Mouse (Mus musculus): ENCODE data around the gene Gm10065.
"Not testable (repeated sequence)": the region's sequence is repeated elsewhere in the genome, so short reads cannot be mapped to it uniquely, and the experiment has no call there.

Gm10065 gene

GRCm38 (mm10) chr13:21478759-21479670 lies at the start of gene Gm10065, which contains the start of gene Zkscan4:
Gene Gm10065, minus strand, starts transcription at chr13:21479441.
Gene Zkscan4, plus strand, starts transcription at chr13:21478907.
- DNase-seq (ENCODE audit: low read depth, low spot score): peak; percentile 38

- peak; percentile 71 for DNase-seq (ENCODE audit: low read depth, low spot score)
Measured at GRCm38 (mm10) chr13:21506221-21506649, 27.0 kb upstream of the Gm10065 start.

DNA sequence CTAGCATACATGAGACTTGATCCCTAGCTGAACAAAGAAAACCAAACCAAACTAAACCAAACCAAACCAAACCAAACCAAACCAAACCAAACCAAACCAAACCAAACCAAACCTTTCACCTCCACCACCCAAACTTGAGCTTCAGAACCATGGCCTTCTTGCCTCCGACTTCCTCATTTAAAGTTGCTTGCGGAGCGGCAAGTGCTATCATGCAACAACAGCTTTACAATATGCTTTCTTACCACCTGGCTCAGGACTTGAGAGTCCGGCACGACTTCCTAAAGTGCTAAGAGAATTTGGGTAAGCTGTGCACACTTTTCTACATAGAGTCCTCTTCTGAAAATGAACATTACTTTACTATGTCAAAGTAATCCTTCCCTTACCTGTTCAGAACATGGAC lies 23.1 kb upstream of the Gm10065 start:
- no peak for DNase-seq (ENCODE audit: low read depth, low spot score)

DNA sequence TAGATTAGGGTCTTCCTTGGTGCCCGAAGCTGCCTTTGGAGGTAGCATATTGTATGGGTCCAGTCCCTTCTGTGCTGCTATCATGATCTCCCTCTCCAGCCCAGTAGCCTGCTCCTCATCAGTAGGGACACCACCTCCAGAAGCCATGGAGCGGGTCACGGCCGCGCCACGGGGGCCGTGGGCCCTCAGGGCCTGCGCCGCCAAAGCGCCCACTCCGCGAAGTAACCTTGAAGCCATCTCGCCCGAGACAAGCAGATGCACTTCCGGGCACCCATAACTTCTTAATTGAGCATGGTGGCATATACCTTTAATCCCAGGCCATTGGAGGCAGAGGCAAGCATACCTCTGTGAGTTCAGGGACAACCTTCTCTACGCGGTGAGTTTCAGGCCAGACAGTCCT lies 21.9 kb upstream of the Gm10065 start, which contains the start of gene Gm11273:
Gene Gm11273 (minus strand): TSS at position 237 of the 400 bp plus-strand sequence.
- not testable (repeated sequence) for DNase-seq (ENCODE audit: low read depth, low spot score)

- no peak for DNase-seq (ENCODE audit: low read depth, low spot score)
Measured at GRCm38 (mm10) chr13:21495080-21495479, 15.8 kb upstream of the Gm10065 start, which contains the start of gene AK157302. Gene AK157302, plus strand, starts transcription at chr13:21495223.

GRCm38 (mm10) chr13:21492847-21493246 lies 13.6 kb upstream of the Gm10065 start:
- DNase-seq (ENCODE audit: low read depth, low spot score): no peak

GRCm38 (mm10) chr13:21486881-21487280 lies 7.6 kb upstream of the Gm10065 start:
- no peak for DNase-seq (ENCODE audit: low read depth, low spot score)

DNA sequence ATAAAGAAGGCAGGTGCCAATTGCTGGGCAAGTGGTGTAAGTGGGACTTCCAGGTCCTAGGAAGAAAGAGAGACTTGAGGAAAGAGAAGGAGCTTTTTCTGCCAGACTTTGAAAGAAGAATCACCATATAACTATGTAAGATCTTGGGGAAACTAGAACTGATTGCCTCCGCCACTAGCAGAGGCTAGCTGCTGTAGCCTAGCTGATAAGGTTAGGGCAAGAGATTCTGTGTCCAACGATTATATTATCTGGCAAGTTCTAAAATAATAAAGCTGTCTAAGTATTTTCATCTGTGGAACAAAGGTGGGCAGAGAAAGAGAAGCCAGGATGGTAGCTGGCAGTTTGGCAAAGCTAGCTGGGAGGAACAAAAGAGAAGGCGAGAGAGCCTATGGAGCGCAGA lies 6.8 kb downstream of the Gm10065 start:
- DNase-seq (ENCODE audit: low read depth, low spot score): no peak

DNA sequence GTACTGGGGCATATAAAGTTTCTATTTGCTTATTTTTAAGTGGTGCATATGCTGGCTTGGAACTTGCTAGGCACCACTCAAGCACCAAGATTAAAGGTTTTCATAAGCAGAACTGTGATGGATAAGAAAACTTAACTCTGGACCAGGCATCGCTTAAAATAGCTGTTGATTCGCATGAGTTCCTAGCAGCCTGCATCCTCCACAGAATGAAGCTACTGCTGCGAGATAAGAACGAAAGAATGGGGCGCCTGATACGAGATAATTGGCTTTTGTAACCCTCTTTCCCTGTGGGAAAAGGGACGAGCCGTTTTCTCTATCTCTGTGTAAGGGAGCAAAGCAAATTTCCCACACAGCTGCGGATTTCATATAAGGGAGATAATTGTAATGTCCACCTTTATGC lies 10.1 kb downstream of the Gm10065 start:
- no peak for DNase-seq (ENCODE audit: low read depth, low spot score)

DNA sequence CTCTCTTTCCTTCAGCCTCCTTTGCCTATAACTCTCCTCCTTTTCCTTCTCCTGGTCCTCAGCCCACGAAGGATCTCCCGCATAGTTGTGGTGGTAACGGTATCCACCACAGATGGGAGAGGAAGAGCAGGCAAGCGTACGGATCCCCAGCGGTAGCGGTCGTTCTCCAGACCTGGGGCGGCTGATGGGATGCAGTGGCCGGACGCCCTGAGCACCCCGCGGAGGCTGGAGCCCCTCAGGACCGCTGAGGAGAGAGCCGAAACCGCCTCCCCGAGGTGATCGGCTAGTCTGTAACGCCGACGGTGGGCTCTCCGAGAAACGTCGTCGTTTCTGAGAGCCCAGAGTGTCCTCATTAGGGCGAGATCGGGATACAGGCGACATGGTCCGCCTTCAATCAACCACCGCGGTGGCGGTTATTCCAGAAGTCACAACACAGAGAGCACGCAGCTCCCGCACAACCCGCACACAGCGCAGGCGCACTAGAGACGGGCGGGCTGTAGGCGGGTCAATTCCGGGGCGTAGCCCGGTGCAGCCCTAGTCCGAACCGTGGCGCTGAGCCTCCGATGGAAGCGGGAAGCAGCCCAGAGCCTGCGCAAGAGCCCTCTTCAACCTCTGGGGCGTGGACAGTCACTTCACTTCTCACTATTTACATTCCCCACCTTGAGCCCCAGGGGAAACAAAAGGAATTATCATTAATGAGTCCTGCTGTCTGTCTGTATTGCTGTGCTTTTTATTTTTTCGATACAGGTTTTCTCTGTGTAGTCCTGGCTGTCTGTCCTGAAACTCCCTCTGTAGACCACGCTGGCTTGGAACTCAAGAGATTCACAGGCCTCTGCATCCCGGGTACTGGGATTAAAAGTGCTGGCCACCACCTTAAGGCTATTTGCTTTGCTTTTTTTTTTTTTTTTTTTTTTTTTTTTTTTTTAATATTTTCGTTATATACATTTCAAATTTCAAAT lies 10.9 kb downstream of the Gm10065 start, which contains the start of gene Nkapl:
Gene Nkapl (minus strand): TSS at position 449 of the 959 bp plus-strand sequence.
- DNase-seq (ENCODE audit: low read depth, low spot score): peak; percentile 77

DNA sequence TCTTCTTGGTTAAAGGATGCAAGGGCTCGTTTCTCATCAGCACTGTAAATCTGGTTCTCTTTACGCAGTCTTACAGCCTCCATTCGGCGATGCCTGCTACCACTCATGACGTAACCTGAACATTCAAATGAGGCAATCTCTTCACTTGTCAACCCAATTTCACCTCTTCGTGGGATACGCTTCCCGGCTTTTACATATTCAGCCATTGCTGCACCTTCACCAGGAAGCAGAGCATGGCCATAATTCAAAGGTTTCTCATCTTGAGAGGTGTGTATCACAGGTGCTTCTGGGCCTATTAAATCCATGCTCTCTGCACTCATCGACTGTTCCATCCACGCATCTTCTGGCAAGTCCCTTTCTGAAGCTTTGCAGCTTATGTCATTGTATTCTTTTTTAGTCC lies 11.9 kb downstream of the Gm10065 start:
- DNase-seq (ENCODE audit: low read depth, low spot score): no peak

GRCm38 (mm10) chr13:21462516-21462915 lies 16.7 kb downstream of the Gm10065 start:
- DNase-seq (ENCODE audit: low read depth, low spot score): not testable (repeated sequence)

DNA sequence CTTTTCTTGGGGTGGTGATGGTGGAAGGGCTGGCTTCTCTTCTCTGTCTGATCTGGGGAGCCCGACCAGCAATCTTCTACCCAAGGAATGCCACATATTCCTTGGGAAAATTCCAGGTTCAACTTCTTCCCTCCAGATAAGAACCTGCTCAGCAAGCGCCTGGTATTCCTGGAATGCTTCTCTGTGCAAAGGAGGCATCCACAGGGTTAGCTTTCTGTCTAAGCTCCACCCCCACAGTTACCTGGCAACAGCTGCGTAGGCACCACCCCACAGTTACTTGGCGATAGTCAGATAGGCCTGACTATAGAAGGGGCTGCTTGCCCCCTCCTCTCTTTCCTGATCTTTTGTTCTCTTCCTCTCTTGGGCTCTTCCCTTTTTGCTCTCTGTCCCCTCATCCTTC lies 22.9 kb downstream of the Gm10065 start:
- DNase-seq (ENCODE audit: low read depth, low spot score): no peak

DNA sequence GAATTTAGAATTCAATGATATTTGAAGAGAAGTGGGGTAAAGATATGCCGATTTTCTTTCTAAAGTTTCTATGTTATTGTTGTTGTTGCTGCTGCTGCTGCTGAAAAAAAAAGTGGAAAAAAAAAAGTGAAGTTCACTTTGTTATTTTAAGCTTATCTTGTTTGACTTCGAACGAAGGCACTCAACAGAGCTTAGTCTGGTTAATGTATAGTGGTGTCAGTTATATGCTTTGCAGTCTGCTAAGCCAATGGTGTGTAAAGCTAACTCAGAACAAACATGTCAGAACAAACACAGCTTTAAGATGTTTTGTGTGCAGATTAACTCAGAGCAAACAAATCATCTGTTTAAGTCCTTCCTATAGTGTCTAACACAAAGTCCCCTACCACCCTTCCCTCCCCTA lies 25.1 kb downstream of the Gm10065 start:
- no peak for DNase-seq (ENCODE audit: low read depth, low spot score)

- DNase-seq (ENCODE audit: low read depth, low spot score): peak; percentile 76
Measured at GRCm38 (mm10) chr13:21453449-21453848, 25.8 kb downstream of the Gm10065 start, which contains the start of gene Zscan26. Gene Zscan26, minus strand, starts transcription at chr13:21453730.

DNA sequence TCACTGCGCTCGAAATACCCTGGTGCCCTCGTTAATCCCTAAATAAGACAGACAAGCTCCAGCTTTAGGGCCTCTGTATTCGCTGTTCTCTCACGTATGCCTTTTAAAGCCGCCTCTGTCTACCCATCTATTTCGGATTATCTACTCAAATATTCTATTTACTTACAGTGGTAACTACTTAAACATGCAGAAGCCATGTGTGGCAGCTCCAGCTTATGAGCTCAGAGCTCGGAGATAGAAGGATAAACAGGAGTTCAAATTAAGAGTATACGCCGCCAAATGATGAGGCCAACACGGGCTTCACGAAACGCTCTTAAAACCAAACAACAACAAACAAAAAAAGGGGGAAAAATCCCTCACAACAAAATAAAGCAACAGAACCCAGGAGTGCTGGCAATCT lies 26.2 kb downstream of the Gm10065 start:
- no peak for DNase-seq (ENCODE audit: low read depth, low spot score)

- no peak for DNase-seq (ENCODE audit: low read depth, low spot score)
Measured at GRCm38 (mm10) chr13:21447856-21448614, 31.2 kb downstream of the Gm10065 start.

- DNase-seq (ENCODE audit: low read depth, low spot score): no peak
Measured at GRCm38 (mm10) chr13:21446796-21447195, 32.4 kb downstream of the Gm10065 start.

DNA sequence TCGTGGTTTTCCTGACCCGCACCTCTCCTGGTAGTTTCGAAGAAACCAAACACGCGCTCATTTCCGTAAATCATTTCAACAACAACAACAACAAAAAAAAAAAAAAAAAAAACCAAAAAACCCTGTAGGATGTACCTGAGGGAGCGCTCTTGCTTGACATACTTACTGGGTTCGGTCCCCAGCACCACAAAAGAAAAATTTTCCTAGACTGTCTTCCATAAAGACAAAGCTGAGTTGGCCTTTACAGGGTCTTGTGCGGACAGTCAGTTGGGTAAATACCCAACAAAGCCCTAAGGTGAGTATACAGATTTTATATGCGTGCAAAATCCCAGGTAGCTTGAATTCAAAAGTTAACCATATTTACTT lies 38.1 kb downstream of the Gm10065 start:
- DNase-seq (ENCODE audit: low read depth, low spot score): no peak

- DNase-seq (ENCODE audit: low read depth, low spot score): peak; percentile 62
Measured at GRCm38 (mm10) chr13:21440503-21441206, 38.6 kb downstream of the Gm10065 start, which contains the start of gene Pgbd1. Gene Pgbd1, minus strand, starts transcription at chr13:21441058.
